Mouse (Mus musculus): Measurements from ENCODE around the gene Zfr.
"Not testable (repeated sequence)": the region's sequence is repeated elsewhere in the genome, so short reads cannot be mapped to it uniquely, and the experiment has no call there.

The Zfr gene

DNA sequence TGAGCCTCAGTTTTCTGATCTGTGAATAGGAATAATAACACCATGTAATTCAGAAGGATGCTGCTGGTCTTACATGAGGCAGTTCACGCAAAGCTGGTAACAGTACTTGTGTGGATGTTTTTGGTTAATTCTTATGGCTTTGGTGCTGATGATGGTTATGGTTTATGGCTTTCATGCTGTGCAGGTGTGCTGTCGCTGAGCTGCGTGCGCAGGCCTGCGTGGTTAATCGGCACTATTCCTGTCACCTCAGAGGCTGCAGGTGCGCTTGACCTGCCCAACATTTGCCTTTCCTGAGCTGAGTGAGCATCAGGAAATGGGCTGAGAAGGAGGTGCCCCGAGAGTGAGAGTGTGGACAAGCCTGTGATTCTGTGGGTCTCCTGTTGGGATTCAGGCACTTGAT is 98.5 kb downstream of the Zfr start:
- DNase-seq (ENCODE audit: low spot score in 2 of 2) = no peak

DNA sequence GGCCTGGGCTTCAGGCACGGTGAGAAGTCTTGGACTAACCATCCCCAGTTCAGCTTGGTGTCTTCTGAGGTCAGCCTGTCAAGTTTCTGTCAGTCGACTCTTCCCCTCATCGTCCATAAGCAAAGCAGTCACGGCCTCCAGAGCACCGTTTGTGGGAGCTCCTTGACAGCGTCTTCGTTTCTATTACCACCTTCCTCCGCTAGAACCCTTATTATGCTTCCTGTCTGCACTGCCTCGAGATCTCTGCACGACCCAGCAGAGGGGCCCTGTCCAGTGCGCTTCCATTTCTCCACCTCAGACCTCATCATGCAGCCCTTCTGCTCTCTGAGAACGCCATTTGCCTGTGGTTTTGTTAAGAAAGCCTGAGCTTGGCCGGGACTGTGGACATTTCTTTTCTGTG is 99.2 kb downstream of the Zfr start:
- DNase-seq (ENCODE audit: low spot score in 2 of 2) = no peak

DNA sequence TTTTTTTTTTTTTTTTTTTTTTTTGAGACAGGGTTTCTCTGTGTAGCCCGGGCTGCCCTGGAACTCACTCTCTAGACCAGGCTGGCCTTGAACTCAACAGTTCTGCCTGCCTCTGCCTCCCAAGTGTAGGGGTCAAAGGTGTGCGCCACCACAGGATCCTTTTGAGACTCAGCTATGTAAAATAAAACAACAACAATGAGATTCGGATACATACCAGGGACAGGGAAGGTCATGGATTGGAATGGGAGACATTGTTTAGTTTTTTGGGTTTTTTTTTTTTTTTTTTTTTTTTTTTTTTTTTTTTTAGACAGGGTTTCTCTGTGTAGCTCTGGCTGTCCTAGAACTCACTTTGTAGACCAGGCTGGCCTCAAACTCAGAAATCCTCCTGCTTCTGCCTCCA is 99.7 kb downstream of the Zfr start:
- DNase-seq (ENCODE audit: low spot score in 2 of 2) = not testable (repeated sequence)

DNA sequence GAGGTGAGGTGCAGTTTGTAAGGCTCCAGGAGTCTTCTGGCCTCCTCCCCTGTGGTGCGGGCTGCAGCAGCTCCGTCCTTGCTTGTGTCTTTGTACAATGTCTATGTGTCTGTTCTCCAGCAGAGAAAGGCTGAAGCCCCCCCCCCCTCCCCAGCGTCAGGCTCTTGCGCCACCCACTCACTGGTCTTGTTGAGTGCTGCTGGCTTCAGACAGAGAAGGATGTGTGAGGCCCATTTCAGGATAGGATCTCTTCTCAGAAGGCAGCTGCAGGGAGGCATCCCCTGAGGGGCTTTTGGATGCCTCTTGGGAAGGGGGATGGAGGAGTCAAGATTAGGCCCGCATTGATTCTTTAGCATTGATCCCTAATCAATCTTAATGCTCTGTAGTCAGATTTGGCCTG is 100.2 kb downstream of the Zfr start:
- DNase-seq (ENCODE audit: low spot score in 2 of 2) = no peak

DNA sequence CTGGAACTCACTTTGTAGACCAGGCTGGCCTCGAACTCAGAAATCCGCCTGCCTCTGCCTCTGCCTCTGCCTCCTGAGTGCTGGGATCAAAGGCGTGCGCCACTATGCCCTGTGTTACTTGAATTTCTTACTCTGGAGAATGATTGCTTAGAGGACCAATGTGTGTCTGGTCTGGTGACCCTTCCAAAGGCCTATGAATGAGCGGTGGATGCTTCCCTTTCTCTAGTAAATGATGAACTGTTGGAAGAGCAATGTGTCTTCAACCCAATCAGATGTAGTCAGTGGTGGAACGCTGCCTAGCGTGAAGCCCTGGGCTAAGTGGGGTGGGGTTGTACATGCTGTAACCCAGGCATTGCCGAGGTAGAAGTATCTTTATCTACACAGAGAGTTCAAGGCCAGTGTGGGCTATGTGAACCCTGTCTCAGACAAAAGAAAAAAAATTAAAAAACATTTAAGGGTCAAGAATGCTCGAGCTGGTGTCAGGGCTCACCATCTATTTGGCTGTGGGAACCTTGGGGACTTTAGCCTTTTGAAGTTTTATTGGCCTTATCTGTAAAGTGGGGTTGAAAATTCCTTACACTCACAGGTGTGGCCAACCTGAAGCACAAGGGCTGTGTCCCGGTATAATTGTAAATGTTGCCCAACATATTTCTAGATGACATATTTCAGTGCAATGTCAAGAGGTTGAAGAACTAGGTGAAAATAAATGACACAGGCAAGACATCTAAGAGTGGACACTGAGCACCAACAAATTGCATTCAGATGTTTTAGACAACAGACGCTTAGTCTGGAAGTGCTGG is 101.2 kb downstream of the Zfr start:
- no peak for DNase-seq (ENCODE audit: low spot score in 2 of 2)

DNA sequence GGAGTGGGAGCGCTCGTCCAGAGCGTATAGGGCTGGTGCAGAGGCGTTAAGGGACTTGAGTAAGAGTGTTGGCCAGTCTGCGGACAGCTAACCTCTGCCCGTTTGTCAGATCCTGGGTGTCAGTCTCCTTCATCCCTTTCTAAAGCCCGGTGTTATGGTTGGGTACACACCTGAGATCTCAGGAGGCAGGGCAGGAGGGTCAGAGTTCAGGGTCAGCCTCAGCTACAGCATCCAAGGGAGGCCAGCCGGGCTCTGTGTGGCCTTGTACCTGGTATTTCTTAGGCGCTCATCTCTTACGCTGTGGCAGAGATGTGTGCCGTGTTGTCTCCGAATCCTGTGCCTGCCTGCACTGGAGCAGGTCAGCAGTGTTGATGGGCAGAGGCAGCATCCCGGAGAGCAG is 103.5 kb downstream of the Zfr start:
- DNase-seq (ENCODE audit: low spot score in 2 of 2) = no peak

DNA sequence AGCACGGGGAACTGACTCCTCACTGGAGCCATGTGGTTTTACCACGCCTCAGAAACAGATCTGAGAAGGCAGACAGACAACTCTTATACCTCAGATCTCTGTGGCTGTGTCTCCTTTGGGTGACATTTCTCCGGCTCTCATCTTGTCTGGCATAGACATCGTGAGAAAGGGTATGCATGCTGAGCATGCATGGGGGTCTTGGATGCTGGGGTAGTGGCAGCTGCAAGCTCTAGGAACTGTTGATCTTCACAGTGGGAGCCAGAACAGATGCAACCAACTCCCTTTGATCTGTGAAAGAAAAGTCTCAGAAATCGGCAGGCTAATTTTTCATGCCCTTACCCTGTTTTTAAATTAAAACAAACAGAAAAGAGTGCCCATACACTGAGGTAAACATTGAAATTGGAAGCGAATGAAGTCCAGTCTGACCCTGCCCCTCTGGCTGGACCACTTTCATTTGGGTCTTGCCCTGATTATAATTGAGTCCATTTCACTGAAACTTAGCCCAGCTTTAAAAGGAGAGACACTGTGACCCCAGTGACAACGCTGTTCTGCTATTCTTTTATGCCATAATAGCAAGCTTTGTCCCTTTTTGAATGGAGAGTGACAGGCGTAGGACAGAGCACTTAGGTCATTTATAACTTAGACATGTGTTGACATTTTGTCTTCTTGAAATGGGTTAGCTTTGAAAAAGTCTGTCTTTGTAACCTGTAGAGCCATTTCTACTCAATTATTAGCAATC is 105.1 kb downstream of the Zfr start:
- no peak for DNase-seq (ENCODE audit: low spot score in 2 of 2)

DNA sequence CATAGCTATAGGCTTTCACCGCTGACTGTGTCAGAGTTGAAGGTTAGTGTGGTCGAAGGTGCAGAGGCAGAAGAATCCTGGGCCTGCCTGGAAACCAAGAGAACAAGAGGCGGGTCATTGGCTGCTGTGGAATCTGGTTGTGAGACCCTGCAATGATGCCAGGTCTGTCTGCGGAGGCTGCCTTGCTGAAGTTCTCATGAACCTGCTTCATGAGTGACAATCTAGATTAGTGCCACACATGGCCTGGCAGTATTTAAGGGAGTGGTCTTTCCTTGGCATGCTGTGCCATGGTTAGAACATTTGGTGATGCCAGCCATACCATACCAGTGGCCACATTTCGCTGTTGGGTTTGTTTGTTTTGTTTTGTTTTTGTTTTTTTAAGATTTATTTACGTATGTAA is 105.8 kb downstream of the Zfr start:
- DNase-seq (ENCODE audit: low spot score in 2 of 2) = no peak

DNA sequence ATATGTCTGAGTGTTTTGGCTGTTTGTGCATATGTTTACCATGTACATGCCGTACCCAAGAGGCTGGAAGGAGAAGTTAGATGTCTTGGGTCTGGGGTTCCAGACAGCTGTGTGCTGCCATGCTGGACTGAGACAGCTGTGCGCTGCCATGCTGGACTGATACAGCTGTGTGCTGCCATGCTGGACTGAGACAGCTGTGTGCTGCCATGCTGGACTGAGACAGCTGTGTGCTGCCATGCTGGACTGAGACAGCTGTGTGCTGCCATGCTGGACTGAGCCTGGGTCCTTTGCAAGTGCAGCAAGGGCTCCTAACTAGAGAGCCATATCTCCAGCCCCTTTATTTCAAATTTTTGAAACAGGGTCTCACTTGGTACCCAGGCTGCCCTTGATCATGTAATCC is 106.6 kb downstream of the Zfr start:
- DNase-seq (ENCODE audit: low spot score in 2 of 2) = no peak

DNA sequence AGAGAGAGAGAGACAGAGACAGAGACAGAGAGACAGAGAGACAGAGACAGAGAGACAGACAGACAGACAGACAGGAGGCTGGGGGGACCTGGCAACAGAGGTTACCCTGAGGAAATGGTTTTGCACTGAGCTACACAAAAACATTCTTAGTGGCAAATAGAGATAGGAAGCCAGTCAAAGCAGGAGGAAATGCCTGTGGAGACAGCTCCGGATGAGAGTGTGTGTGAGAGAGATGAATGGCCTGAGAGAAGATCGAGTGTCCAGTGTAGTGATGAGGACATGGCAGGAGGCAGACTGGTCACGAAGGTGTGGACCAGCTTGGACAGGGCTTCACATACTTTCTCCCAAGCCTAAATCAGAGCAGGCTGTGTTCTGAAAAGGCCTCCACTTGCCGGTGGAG is 107.4 kb downstream of the Zfr start:
- no peak for DNase-seq (ENCODE audit: low spot score in 2 of 2)

DNA sequence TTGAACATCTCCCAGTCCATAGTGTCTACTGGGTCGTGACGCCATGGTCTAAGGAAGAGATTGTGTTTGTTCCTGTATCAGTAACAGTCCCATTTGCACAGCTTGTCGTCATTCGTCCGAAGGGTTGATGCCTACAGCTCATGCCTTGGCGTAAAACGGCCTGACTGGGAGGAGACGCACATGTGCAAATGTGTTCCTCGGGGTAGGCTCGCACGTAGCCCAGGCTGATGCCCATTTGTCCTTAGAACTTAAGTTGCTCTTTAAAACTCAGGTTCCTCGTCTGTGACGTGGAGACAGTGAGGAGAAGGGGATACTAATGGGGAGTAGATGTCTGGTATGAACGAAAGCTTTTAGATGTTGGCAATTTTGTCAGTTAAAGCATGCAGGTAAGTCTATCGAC is 109.3 kb downstream of the Zfr start:
- DNase-seq (ENCODE audit: low spot score in 2 of 2) = no peak

DNA sequence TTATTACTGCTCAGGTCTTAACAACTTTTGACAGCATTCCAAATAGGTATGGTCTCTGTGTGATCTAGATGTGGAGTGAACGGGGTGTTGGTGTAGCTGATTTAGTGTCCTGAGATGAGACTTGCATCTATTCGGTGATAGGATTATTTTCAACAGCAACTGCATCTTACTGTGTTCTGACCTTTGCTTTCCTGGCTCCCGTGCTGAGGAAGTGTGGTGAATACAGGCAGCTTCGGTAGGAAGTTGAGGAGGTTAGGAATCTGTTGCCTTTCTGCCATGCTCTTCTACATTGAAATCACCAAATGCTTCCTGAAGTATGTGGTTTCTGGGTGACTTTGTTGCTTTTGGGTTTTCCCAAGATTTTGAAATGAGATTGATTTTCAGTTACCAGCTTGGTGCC is 109.7 kb downstream of the Zfr start:
- DNase-seq (ENCODE audit: low spot score in 2 of 2) = no peak

DNA sequence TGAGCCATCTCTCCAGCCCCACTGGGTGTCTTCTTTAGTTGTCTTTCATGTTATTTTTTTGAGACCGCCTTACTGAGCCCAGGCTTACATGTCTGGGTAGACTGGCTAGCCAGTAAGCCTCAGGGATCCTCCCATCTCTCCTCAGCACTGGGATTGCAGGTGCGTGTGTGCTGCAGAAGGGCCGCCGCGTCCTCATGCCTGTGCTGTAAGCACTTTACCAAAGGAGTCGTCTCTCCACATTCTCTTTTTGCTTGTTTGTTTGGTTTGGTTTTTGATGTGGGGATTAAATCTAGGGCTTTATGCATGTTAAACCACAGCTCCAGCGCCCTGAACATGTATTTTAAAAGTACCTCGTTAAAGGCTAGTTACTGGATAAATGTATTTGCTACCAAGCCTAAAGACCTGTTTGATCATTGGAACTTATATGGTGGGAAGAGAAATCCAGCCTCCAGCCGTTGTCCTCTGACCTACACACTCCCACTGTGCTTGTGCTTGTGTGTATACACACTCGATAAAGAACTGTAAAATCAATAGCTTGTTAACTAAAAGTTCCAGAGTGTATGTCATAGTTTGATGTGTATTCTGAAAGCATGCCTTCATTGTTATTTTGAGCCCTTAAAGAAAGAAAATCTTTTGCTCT is 112.1 kb downstream of the Zfr start:
- no peak for DNase-seq (ENCODE audit: low spot score in 2 of 2)

DNA sequence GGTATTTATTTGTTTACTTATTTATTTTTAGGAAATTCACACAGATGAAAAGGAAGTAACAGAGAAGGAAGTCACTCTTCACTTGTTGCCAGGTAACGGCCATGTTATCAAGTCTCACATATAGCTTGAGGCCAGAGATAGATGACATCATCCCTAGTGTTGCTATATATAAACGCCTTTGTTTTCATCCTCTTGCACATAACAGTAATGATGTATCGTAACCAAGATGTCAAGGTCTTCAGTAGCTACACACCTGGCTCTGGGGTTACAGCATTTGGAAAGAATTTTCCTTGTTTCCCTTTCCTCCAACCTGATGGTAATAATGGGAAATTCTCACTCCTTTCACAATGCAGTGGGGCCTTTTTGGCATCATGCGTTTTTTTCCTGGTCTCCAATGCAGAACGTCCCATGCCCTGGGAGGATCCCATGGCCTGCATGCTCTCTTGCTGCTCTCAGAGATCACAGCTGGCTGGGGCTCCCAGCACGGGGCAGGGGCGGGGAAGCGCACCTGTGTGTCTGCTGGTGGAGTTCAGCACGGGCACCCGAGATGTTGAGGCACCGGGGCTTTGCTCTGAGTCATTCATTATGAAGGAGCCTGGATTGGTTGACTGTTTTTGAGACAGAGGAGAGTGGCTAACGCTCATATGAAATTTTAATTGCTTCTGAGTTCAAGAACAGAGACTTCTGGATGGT is 112.8 kb downstream of the Zfr start:
- DNase-seq (ENCODE audit: low spot score in 2 of 2) = no peak

DNA sequence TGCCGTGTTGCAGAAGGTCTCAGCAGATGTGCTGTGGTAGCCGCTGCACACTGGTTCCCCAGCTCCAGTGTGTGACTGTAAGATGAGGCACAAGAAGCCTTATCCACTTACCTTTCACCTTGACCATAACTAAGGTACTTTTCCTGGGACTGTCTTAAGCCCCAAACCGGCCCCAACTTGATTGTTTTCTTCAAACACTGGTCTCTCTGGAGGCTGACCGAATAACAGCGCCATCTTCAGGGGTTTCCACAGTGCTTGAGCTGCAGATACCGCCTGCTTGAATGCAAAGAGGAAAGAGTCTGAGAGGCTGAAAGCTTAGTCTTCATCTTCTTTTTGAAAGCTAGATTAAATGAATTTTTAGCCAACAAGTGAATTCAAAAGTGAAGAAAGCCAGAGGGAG is 113.8 kb downstream of the Zfr start:
- DNase-seq (ENCODE audit: low spot score in 2 of 2) = no peak

DNA sequence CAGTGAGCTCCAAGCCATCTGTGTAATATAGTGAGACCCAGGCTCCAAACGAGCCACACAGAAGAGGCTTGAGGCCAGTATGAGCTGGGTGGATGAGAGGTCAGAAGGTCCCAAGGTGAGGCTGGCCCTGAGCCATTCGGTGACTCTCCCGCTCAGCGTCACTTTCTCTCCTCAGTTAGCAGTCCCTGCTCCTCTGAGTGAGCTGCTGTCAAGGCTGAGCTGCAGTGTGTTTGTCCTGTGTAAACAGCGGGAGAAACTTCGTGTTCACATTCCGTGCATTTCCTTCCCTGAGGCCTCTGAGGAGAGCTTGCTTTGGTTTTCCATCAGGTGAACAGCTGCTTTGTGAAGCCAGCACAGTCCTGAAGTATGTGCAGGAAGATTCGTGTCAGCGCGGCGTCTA is 114.8 kb downstream of the Zfr start:
- DNase-seq (ENCODE audit: low spot score in 2 of 2) = no peak

DNA sequence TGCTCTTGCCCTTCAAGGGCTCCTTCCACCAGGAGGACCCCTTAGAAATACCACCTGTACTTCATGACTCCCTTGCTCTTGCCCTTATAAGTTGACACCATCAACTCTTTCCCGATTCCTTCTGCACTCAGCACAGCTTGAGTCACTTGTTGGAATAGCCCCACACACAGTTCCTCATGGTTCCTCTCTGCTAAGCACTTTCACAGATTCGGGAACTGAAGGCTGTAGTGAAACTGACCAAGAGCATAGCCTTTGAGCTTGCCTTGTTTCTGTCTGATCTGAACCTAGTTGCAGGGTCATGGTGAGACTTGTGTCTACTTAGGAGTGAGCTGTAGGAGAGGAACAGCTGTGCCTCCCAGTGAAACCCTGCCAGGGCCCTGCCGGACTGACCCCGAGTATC is 115.4 kb downstream of the Zfr start:
- DNase-seq (ENCODE audit: low spot score in 2 of 2) = no peak

Measured in frontal cortex, postnatal 10 days (tissue).